Mouse (Mus musculus) liver, postnatal 0 days (tissue): ENCODE measurements at regions not wholly inside any gene's neighbourhood (a gene's known extent, or its start where the extent isn't known, plus 50 kb on each side); places are given as distances from the start of the nearest gene placed in this dataset.

ENCODE experiments used
- ATAC-seq: fragments of 200-750 bp; cut with Nextera tagmentation; 2 replicates; pipeline ENCODE4 v1.8.0; 2017; ENCODE audit warnings: mild to moderate bottlenecking, moderate library complexity
- DNase-seq: peaks from one replicate; pipeline ENCODE4 v3.0.0-alpha.2; 2016
- H3K27ac ChIP-seq: fragments of 300-500 bp; sonication (generic); 2 replicates; pipeline ENCODE4 v1.5.1; 2014; ENCODE audit warnings: antibody characterized with exemption, moderate library complexity, mild to moderate bottlenecking, low read depth
- H3K27me3 ChIP-seq: fragments of 300-500 bp; sonication (generic); 2 replicates; pipeline ENCODE4 v1.6.1; 2014; ENCODE audit warnings: low read length, control low read depth, mixed read lengths; ENCODE audit not compliant: insufficient read depth
- H3K36me3 ChIP-seq: fragments of 300-500 bp; sonication (generic); replicated peaks from 2 replicates; pipeline ENCODE4 v1.6.1; 2014; ENCODE audit warnings: mild to moderate bottlenecking, control low read depth, low read length, moderate library complexity, mixed read lengths; ENCODE audit not compliant: insufficient read depth
- H3K4me1 ChIP-seq: fragments of 300-500 bp; sonication (generic); 2 replicates; pipeline ENCODE4 v1.6.1; 2014; ENCODE audit warnings: antibody characterized with exemption, mild to moderate bottlenecking, control low read depth; ENCODE audit not compliant: insufficient read depth
- H3K4me2 ChIP-seq: fragments of 300-500 bp; sonication (generic); 2 replicates; pipeline ENCODE4 v1.6.1; 2014; ENCODE audit warnings: low read depth, mild to moderate bottlenecking, low read length, moderate library complexity, mixed read lengths
- H3K4me3 ChIP-seq: fragments of 300-500 bp; sonication (generic); 2 replicates; pipeline ENCODE4 v1.5.1; 2014; ENCODE audit warnings: low read depth, low read length
- H3K9ac ChIP-seq: fragments of 300-500 bp; sonication (generic); replicated peaks from 2 replicates; pipeline ENCODE4 v1.6.1; 2014; ENCODE audit warnings: mild to moderate bottlenecking, moderate library complexity
- H3K9me3 ChIP-seq: fragments of 300-500 bp; sonication (generic); 2 replicates; pipeline ENCODE4 v1.6.1; 2016; ENCODE audit warnings: mild to moderate bottlenecking, control low read depth, low read length, mixed read lengths
- CTCF ChIP-seq: sonication (generic); IDR thresholded peaks from 2 replicates; pipeline ENCODE4 v1.5.1; 2016; ENCODE audit warnings: antibody characterized with exemption, low read depth
- EP300 ChIP-seq: IDR thresholded peaks from 2 replicates; pipeline ENCODE4 v1.6.1; 2016; ENCODE audit warnings: antibody characterized with exemption, low read depth, mild to moderate bottlenecking
- WGBS: fragments of 180-500 bp; shearing (Covaris S2); extraction: QIAGEN DNeasy Blood & Tissue Kit; methylation state at CpG from one replicate; pipeline ENCODE4 v1.1.7; 2014; ENCODE audit not compliant: insufficient replicate concordance; 5-methylcytosine and 5-hydroxymethylcytosine counted together

DNA sequence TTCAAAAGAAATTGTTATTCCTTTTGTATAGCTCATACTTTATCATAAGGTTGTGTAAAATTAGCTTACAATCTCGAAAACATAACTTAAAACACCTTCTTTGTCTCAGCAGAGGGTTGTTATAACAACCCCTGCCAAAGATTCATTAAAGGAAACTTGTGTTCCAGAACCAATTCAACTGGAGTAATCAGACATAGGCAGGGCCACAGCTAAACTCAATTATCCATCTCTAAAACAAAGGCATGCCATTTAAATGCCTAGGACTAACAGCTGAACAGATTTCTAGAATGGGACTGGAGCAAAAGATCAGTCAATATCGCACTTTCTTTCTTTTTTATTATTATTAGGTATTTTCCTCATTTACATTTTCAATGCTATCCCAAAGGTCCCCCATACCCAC is 68.8 kb upstream of the Gbe1 start:
- no peak for ATAC-seq

GRCm38 (mm10) chr16:70259364-70259763 is 54.4 kb upstream of the Gbe1 start:
- no peak for TF ChIP-seq EP300
- TF ChIP-seq CTCF = no peak
- no peak for DNase-seq
- 77% methylated on average over 1 of the region's 1 CpGs for WGBS
- Histone ChIP-seq H3K4me1 (no peaks in the 10 kb centered on the region), H3K9ac (no peak overlapping the region), H3K27me3 (no peaks in the 10 kb centered on the region), H3K27ac (no peak overlapping the region), H3K36me3 (no peaks in the 10 kb centered on the region), H3K4me3 (no peak overlapping the region), H3K4me2 (no peak overlapping the region), H3K9me3 (no peaks in the 10 kb centered on the region)
- no peak for ATAC-seq

More for the DNA sequence above, 68.8 kb upstream of the Gbe1 start:
- Histone ChIP-seq H3K4me1 (no peaks in the 10 kb centered on the region), H3K36me3 (no peaks in the 10 kb centered on the region), H3K4me2 (no peak overlapping the region), H3K9ac (no peak overlapping the region), H3K27me3 (no peaks in the 10 kb centered on the region), H3K27ac (no peak overlapping the region), H3K4me3 (no peak overlapping the region), H3K9me3 (no peaks in the 10 kb centered on the region)
- DNase-seq = no peak
- 59% methylated on average over 2 of the region's 2 CpGs for WGBS
- no peak for TF ChIP-seq CTCF
- TF ChIP-seq EP300 = no peak

DNA sequence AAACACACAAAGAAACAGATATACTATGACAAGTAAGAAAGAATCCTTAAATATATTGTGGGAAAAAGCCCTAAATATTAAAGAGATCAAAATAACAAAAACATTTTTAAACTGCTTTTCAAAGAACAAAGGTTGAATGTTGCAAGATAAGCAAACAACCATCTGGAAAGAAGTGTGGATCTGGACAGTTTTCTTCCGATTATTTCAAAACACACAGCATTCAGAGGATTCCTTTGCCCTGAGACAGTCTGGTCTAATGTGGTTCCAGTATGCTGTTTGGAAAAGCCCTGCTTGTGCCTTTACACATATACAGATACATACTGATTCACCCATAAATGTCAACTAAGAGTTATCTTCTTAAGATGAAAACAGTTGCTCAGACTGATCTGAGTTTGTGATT is 53.6 kb upstream of the Gbe1 start:
- Histone ChIP-seq H3K4me2 (no peak overlapping the region), H3K27ac (no peak overlapping the region), H3K27me3 (no peaks in the 10 kb centered on the region), H3K9me3 (no peaks in the 10 kb centered on the region), H3K4me3 (no peak overlapping the region), H3K4me1 (no peaks in the 10 kb centered on the region), H3K9ac (no peak overlapping the region), H3K36me3 (no peaks in the 10 kb centered on the region)
- DNase-seq = no peak
- TF ChIP-seq CTCF = no peak
- TF ChIP-seq EP300 = no peak
- 48% methylated on average over 1 of the region's 1 CpGs for WGBS
- no peak for ATAC-seq
